Mouse (Mus musculus): ENCODE results near the gene Nxf2.
"Not testable (repeated sequence)": the region's sequence is repeated elsewhere in the genome, so short reads cannot be mapped to it uniquely, and the experiment has no call there.

DNA sequence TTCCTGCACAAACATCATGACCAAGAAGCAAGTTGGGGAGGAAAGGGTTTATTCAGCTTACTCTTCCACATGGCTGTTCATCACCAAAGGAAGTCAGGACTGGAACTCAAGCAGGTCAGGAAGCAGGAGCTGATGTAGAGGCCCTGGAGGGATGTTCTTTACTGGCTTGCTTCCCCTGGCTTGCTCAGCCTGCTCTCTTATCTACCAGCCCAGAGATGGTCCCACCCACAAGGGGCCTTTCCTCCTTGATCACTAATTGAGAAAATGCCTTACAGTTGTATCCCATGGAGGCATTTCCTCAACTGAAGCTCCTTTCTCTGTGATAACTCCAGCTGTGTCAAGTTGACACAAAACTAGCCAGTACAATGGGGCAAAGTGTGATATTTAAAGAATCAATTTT, 49.2 kb downstream of the Nxf2 start:
- not testable (repeated sequence) for TF ChIP-seq POLR2A (IDR thresholded peaks at IDR 0.05; ENCODE audit: borderline replicate concordance, insufficient read depth, low read length); CTCF (IDR thresholded peaks at IDR 0.05; ENCODE audit: borderline replicate concordance, insufficient read depth, low read depth, low read length)

All from cerebellum, adult 2 months (tissue).